Mouse (Mus musculus): ENCODE data around the gene 1700024P04Rik.

The 1700024P04Rik gene

DNA sequence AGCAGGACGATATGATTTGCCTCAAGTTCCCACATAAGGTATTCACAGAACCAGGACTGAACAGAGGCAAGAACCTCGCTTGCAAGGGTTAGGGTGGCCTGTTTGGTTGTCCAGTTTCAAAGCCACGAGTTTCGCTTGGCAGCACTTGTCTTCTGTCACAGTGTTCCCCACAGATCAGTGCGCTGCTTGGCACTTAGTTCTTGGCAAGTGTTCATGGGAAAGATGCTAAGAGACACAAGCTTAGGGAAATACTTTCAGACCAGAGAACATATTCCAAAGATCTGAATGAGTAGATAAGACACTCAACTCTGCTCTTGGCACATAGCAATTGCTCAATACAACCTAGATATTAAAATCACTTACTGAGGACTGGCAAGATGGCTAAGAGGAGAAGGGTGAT lies 17.8 kb downstream of the 1700024P04Rik start:
- DNase-seq (ENCODE audit: low spot score), result no peak

DNA sequence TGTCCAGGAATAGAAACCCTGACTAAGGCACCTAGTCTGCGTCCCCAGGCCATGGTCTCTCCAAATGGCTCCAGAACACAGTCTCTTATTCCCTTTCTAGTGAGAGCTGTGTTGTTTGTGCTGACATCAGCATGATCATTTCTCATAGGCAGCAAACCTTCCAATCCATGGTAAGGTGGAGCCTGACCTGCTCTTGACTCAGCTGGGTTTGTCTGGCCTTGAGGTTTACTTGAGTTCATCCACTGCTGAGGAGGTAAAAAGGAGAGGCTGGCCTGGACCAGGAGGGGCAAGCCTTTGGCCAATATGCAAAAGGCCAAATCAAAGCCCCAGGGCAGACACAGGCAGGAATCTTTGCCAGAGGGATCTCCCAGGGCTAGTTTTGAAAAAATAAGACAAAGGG lies 20.8 kb downstream of the 1700024P04Rik start:
- no peak for DNase-seq (ENCODE audit: low spot score)

DNA sequence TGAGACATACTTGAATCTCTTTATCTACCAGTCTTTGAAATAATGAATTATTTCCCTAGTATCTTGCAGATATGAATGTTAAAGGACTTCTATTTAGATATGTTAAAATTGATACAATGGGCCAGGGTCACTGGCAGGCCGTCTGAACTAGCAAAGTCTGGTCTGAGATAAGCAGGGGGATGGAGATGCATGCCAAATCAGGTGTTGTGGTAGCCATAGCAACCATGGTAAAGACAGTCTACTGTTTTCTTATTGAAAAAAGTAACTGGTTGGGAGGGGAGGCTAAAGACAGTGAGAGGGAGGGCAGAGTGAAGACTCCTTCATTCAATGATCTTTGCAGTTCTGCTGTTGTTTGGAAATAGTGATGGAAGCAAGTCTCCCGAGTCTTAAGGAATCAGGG lies 26.2 kb downstream of the 1700024P04Rik start:
- DNase-seq (ENCODE audit: low spot score), result no peak

DNA sequence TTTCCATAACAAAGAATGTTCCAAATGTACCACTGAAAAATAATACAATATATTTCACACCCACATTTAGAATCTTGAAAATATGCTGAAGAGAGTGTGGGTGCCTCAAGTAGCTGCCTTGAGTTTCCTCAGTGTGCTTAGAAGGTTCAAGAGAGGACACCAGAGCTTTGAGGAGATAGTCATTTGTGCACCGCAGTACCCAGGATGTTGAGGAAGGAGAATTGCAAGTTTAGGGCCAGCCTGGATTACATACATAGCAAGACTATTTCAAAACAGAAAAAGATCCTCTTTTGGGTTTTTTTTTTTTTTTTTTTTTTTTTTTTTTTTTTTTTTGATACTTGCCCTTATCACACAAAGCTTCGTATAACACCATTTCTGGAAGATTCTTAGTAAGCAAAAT lies 28.2 kb downstream of the 1700024P04Rik start:
- no peak for DNase-seq (ENCODE audit: low spot score)

DNA sequence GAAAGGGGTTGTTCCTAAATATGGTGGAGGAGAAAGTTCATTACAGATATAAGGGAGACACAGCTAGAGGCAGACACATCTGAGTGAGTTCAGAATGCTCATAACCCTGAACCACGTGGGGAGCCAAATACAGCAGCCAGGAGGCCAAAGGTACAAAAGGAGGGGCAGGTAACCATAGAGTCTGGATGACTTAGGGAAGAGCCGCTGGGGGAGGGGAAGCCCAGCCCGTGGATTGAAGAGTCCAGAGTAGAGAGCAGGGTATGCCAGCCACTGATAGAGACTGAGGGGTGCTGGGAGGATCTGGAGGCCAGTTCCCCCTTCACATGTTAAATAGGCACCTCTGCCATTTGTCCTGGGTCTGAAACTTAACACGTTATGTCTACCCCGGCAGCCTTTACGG lies 28.7 kb downstream of the 1700024P04Rik start:
- DNase-seq (ENCODE audit: low spot score), result no peak

DNA sequence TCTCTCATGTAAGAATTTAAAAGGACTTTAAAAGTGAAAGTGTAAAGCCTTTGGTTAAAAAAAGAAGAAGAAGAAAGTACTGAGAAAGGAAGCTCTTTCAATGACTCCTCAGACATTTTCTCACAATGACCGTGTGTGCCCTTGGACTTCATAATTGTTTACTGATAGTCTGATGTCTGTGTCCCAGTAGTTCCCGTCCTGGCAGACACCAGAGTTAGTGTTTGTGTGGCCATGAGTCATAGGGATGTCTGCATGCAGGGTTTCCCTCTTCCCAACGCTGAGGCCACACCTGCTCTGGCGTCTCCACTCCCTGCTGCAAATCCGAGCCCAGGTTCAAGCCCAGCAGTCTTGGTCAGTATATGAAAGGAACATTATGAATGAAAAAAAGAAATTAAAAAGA lies 29.1 kb downstream of the 1700024P04Rik start:
- DNase-seq (ENCODE audit: low spot score), result no peak

DNA sequence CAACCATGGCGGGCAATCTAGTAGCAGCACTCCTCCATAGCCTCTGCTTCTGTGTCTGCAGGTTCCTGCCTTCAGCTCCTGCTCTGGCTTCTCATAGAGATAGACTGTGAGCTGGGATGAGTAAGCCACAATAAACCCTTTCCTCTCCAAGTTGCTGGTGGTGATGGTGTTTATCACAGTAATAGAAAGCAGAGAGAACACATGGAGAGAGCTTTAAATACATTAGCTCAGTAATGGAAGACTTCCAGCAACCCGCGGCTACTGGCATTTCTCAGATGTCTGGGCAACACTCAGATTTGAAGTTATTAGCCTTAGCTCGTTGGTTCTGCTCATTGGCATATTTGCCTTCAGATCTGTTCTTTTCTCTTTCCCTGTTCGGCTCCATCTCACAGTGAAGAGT lies 30.5 kb downstream of the 1700024P04Rik start:
- DNase-seq (ENCODE audit: low spot score), result no peak

DNA sequence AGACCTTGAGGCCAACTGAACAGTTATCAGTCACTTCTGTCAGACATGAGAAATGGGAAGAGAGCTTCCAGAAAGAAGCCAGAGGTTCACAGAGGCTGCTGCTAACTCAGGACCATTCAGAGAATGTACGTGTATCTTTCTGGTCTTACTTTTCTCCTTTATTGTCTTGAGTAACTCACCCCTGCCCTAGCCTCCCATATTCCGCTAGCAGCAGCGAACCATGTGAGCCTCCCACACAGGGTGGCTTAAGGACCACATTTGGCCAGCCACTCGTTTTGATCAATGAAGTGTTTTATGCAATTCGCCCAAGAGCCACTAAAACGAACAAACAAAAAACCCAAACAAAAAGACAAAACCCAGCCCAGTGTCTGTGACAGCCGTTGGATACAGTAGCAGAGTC lies 32.4 kb downstream of the 1700024P04Rik start:
- DNase-seq (ENCODE audit: low spot score), result no peak

DNA sequence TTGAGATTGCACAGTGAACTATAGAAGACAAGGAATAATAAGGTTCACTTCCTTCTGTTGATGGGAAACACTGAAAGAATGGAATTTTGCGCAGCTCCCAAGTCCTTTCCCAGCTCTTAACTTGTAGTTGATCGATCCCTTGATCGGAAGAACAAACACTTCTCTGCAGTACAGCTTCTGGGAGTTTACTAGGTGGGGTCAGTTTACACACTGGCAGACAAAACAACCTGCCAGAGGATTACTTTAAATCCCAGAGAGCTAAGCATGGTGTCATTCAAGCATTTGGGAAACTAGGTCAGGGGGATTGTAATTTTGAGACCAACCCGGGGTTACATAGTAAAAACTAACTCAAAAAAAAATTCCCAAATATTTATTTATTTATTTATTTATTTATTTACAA lies 36.2 kb downstream of the 1700024P04Rik start:
- DNase-seq (ENCODE audit: low spot score), result no peak

DNA sequence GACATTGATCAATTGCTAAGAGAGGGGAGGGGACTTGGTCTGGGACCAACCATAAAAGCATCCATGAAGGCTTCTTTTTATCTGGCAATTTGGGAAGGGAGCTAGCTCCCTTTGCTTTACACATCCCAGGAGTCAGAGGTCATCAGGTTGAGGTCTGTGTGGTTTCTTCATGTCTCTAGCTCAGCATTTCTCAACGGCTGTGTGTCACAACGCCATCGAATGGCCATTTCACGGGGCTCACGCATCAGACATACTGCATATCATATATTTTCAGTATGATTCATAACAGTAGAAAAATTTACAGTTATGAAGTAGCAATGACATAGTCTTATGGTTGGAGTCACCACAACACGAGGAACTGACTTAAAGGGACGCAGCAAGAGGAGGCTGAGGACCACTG lies 37.9 kb downstream of the 1700024P04Rik start:
- no peak for DNase-seq (ENCODE audit: low spot score)

DNA sequence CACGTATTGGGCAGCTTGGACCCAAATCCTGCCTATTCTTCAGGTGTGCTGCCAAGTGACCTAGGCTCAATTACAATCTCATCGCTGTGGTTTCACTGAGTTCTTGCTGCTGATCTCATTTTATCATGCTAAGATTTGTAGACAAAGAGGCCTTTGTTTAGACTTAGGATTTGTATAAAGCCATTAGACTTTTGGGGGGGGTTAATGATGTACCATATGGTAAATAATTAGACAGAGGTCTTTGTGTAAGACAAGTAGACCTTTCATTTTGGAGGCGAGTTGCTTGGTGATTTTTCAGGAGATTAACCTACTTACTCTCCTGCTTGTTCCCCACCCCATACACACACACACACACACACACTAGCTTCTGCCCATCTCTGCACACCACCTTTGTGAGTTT lies 38.5 kb downstream of the 1700024P04Rik start:
- no peak for DNase-seq (ENCODE audit: low spot score)

DNA sequence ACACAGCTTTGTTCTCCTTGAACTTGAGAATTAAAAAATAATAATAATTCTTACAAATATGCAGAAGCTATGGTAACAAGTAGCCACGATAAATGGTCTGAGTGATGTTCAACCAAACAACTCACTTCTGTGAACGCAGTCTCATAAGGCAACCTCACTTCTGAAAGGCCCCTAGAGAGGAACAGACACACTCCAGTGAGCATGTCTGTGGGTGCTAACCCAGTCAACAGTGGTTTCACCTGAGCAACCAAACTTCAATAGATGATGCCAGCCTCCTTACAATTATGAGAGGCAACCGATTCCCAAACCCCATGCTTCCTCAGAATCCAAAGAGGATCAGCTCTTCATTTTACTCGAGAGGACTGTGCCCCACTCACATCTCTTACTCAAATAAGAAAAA lies 39.0 kb downstream of the 1700024P04Rik start:
- no peak for DNase-seq (ENCODE audit: low spot score)

DNA sequence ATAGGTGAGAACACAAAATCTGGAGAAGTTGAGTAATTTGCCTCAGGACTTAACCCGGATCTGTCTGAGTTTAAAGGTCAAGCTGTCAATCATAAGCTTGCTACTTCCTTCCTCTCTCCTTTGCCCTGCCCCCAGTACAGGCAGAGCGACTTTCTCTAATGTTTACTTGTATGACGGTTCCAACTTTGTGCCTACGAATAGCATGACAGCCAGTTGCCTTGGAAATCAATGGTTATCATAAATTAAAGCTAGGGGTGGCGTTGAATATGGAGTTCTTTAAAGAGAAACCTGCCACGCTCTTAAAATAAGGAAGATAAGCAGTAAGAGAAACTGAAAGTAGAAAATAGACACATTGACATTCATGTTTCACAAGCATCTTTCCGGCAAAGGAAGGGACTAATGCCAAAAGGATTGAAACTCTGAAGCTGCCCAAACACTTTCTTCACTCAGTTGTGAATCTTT lies 39.7 kb downstream of the 1700024P04Rik start:
- DNase-seq (ENCODE audit: low spot score), result no peak

DNA sequence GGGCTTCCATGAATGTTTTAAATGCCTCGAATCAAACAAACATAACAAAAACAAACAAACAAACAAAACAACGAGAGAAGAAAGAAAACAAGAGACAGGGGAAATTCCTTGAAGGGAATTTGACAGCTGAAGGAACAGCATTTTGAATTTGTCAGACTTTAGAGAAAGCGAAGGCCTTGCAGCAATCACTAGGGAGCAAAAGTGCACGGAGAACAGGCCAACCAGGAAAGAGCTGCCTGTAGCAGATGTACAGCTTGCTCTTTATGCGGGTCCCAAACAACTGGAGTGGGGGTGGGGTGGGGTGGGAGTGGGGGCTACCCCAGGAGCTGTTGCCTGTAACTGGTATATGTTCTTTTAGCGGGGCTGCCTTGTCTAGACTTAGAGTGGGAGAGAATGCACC lies 42.0 kb downstream of the 1700024P04Rik start:
- no peak for DNase-seq (ENCODE audit: low spot score)

DNA sequence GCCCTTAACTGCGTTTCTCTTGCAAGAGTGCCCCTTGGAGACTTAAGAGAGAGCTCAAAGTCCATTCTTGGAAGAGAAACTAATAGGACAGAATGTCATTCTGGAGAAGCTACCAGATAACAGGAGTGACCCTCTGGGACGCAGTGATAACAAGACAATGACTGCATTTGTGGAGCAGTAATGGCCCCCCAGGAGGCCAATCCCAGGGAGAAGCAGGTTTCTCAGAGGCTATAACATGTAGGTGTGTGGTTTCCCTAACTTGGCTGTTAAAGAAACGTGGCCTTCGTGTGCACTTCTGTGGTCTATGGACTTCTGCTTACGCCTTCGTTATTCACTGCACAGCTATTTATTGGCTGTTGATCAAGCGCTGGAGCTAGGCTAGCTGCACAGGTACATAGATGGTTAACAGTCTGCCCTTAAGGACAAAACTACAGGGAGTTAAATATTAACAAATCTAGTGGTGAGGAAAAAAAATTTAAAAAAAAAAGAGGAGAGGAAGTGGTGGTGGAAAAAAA lies 42.5 kb downstream of the 1700024P04Rik start:
- DNase-seq (ENCODE audit: low spot score), result no peak

DNA sequence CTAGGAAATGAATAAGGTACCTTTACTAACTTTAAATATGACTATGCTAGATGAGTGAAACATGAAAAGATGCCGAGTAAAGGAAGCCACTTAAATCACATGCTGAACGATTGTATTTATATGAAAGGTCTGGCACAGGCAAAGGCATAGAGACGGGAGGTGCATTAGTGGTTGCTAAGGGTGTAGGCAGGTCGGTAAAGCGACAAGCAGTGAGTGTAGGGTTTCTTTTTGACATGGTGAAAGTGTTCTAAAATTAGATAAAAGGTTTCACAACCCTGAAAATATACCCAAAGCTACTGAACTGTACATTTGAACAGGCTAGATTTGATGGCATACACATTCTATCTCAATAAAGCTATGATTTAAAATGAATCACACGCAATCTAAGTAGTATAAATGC lies 47.3 kb downstream of the 1700024P04Rik start:
- no peak for DNase-seq (ENCODE audit: low spot score)

All from urinary bladder, postnatal 10 days (tissue).